Mouse (Mus musculus): ENCODE data around the gene Atp11a. TPM values are rescaled to one million over a fixed set of nuclear protein-coding genes. Genes with fewer than 3 reads are reported as not detected.

The Atp11a gene
- polyA plus RNA-seq, 1 experiment: 24.0 TPM

DNA sequence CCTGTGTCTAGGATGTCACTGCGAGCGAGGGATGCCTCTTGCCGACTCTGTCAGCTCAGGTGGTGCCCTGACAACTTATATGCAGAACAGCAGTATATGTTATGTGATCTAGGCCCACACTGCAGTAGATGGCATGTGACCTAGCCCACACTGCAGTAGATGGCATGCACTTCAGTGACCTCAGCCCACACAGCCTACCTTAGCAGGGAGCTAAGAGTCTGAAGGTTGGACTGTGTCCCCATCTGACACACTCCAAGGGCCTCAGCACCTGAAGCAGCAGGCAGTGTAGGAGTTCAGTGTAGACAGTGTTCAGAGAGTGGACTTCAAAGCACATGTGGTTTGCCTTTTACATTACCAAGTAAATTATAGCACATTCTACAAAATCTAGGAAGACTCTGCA, 10.4 kb downstream of the Atp11a start:
- peaks cover 6% of the 10 kb centered on the region for H3K4me1 ChIP-seq (ENCODE audit: control insufficient read depth, insufficient read depth, low read length)
- no peak overlapping the region for H3K27ac ChIP-seq (ENCODE audit: insufficient read depth, low read depth, low read length)
- TF ChIP-seq POLR2A (IDR thresholded peaks at IDR 0.05; ENCODE audit: borderline replicate concordance, low read depth, low read length) (no peak), CTCF (IDR thresholded peaks at IDR 0.05; ENCODE audit: low read depth, low read length) (no peak)
- no peak overlapping the region for H3K4me3 ChIP-seq (ENCODE audit: insufficient read depth, low read length)

DNA sequence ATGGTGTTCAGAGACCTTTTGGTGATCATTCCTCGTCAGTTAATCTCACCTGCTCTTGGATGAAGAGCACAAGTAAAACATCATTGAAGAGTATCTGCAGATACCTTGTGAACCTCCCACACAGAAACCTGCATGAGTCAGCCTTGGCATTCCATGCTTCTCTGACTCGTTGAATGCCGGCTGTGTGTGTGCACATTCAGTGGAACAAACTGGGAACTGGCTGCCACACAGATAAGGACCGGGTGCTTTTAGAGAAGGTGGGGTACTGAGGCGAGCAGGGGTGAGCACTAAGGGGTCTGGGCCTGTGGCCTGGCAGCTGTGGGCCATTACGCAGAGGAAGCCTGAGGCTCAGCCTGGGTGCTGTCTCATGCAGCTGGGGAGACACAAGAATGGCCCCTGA, 11.9 kb downstream of the Atp11a start:
- 0 out of 2 replicates have a peak, but pooled peaks cover 3% of the 10 kb centered on the region for H3K4me1 ChIP-seq (ENCODE audit: control insufficient read depth, insufficient read depth, low read length)
- no peak overlapping the region for H3K27ac ChIP-seq (ENCODE audit: insufficient read depth, low read depth, low read length)
- no peak for TF ChIP-seq CTCF (IDR thresholded peaks at IDR 0.05; ENCODE audit: low read depth, low read length)
- TF ChIP-seq POLR2A (IDR thresholded peaks at IDR 0.05; ENCODE audit: borderline replicate concordance, low read depth, low read length): no peak
- no peak overlapping the region for H3K4me3 ChIP-seq (ENCODE audit: insufficient read depth, low read length)

DNA sequence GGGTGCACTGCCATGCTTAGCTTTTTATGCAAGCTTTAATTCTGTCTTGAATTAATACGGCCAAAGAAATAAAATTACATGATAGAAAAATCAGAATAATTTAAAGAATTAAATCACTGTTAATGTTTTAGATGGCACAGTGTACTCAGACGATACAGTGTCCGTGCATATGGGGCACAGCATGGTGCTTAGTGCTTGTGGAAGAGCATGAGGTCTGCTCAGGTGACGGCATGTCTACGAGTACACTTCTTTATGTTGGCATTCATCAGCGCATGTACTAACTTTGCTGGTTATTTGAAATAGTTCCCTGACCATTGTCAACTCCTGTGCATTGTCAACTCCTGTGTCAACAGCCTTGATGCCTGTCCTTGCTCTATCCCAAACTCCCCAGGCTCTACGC, 12.5 kb downstream of the Atp11a start:
- TF ChIP-seq CTCF (IDR thresholded peaks at IDR 0.05; ENCODE audit: low read depth, low read length) (no peak), POLR2A (IDR thresholded peaks at IDR 0.05; ENCODE audit: borderline replicate concordance, low read depth, low read length) (no peak)
- H3K27ac ChIP-seq (ENCODE audit: insufficient read depth, low read depth, low read length): no peak overlapping the region
- H3K4me3 ChIP-seq (ENCODE audit: insufficient read depth, low read length): no peak overlapping the region
- H3K4me1 ChIP-seq (ENCODE audit: control insufficient read depth, insufficient read depth, low read length): 0 out of 2 replicates have a peak, but pooled peaks cover 3% of the 10 kb centered on the region

GRCm38 (mm10) chr8:12772319-12772718, 15.5 kb downstream of the Atp11a start:
- Histone ChIP-seq H3K4me3 (ENCODE audit: insufficient read depth, low read length) (no peak overlapping the region), H3K27ac (ENCODE audit: insufficient read depth, low read depth, low read length) (no peak overlapping the region), H3K4me1 (ENCODE audit: control insufficient read depth, insufficient read depth, low read length) (peaks cover 22% of the 10 kb centered on the region)
- no peak for TF ChIP-seq CTCF (IDR thresholded peaks at IDR 0.05; ENCODE audit: low read depth, low read length)
- no peak for TF ChIP-seq POLR2A (IDR thresholded peaks at IDR 0.05; ENCODE audit: borderline replicate concordance, low read depth, low read length)

DNA sequence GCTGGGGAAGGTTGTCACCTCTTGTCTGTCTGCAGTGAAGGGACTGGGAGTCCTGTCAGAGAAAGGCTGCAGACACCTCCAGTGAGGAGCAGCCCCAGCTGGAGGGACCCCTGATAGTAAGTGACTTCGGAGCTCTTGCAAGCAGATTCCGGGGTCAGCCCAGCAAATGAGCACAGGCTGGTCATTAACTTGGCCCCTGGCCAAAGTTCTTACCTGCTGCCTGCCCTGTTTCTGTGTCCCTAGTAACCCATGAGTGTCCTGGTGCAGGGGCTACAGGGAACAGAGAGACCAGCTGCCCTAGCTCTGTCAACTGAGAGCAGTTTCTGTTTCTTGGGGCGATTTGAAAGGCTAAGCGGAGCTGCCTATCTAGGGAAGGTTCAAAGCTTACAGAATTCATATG, 17.1 kb downstream of the Atp11a start:
- H3K4me1 ChIP-seq (ENCODE audit: control insufficient read depth, insufficient read depth, low read length): peaks cover 24% of the 10 kb centered on the region
- TF ChIP-seq CTCF (IDR thresholded peaks at IDR 0.05; ENCODE audit: low read depth, low read length) (no peak), POLR2A (IDR thresholded peaks at IDR 0.05; ENCODE audit: borderline replicate concordance, low read depth, low read length) (no peak)

DNA sequence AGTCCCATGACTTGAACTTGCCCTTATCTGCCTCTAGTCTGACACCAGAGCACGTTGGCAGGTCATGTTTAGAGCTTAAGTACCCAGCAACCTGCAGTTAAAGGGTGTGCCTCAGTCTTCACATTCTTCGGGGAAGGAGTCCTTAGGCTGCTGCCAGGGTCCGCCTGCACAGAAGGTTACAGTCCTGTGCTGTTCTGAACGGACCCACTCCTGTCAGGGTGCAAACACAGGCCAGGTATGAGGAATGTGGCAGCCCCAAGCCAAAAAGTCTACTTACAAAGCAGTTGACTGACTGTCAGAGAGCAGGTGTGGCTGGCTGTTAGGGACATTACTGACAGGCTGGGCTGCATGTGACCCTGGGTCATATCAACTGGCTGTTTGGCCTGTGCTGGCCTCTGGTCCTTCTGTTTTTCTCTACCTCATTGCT, 18.1 kb downstream of the Atp11a start:
- Histone ChIP-seq H3K27ac (ENCODE audit: insufficient read depth, low read depth, low read length) (no peak overlapping the region), H3K4me3 (ENCODE audit: insufficient read depth, low read length) (no peak overlapping the region), H3K4me1 (ENCODE audit: control insufficient read depth, insufficient read depth, low read length) (peaks cover 32% of the 10 kb centered on the region)
- TF ChIP-seq POLR2A (IDR thresholded peaks at IDR 0.05; ENCODE audit: borderline replicate concordance, low read depth, low read length) (no peak), CTCF (IDR thresholded peaks at IDR 0.05; ENCODE audit: low read depth, low read length) (no peak)

More for the DNA sequence above, 17.1 kb downstream of the Atp11a start:
- Histone ChIP-seq H3K4me3 (ENCODE audit: insufficient read depth, low read length) (no peak overlapping the region), H3K27ac (ENCODE audit: insufficient read depth, low read depth, low read length) (no peak overlapping the region)

- TF ChIP-seq CTCF (IDR thresholded peaks at IDR 0.05; ENCODE audit: low read depth, low read length) (no peak), POLR2A (IDR thresholded peaks at IDR 0.05; ENCODE audit: borderline replicate concordance, low read depth, low read length) (no peak)
These were observed 18.6 kb downstream of the Atp11a start for GRCm38 (mm10) chr8:12775302-12775975.

GRCm38 (mm10) chr8:12776166-12776565, 19.4 kb downstream of the Atp11a start:
- Histone ChIP-seq H3K4me3 (ENCODE audit: insufficient read depth, low read length) (no peak overlapping the region), H3K4me1 (ENCODE audit: control insufficient read depth, insufficient read depth, low read length) (peaks cover 38% of the 10 kb centered on the region)
- TF ChIP-seq POLR2A (IDR thresholded peaks at IDR 0.05; ENCODE audit: borderline replicate concordance, low read depth, low read length) (no peak), CTCF (IDR thresholded peaks at IDR 0.05; ENCODE audit: low read depth, low read length) (no peak)

More at GRCm38 (mm10) chr8:12775302-12775975, 18.6 kb downstream of the Atp11a start:
- Histone ChIP-seq H3K4me1 (ENCODE audit: control insufficient read depth, insufficient read depth, low read length) (peaks cover 35% of the 10 kb centered on the region), H3K4me3 (ENCODE audit: insufficient read depth, low read length) (no peak overlapping the region), H3K27ac (ENCODE audit: insufficient read depth, low read depth, low read length) (no peak overlapping the region)

DNA sequence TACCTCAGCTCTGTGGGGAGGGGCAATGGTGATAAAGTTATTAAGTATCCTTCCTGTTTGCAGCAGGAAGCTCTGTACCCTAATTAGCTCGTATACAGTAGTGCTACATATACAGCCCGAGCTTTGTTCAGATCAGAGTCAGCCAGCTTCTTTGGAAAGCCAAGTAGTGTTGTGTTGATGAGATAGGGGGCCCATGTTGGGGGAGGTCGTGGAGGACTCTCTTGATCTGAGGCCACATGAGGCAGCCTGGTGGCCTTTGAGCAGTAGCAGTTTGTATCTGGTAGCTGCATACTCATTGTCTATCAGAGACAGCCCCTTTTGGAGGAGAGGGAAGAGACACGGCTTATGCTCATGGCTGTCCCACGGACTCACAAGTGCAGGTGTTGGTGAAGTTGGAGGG, 20.4 kb downstream of the Atp11a start:
- TF ChIP-seq CTCF (IDR thresholded peaks at IDR 0.05; ENCODE audit: low read depth, low read length) (no peak), POLR2A (IDR thresholded peaks at IDR 0.05; ENCODE audit: borderline replicate concordance, low read depth, low read length) (no peak)
- Histone ChIP-seq H3K4me3 (ENCODE audit: insufficient read depth, low read length) (no peak overlapping the region), H3K4me1 (ENCODE audit: control insufficient read depth, insufficient read depth, low read length) (peaks cover 38% of the 10 kb centered on the region), H3K27ac (ENCODE audit: insufficient read depth, low read depth, low read length) (no peak overlapping the region)

More at GRCm38 (mm10) chr8:12776166-12776565, 19.4 kb downstream of the Atp11a start:
- H3K27ac ChIP-seq (ENCODE audit: insufficient read depth, low read depth, low read length): no peak overlapping the region

GRCm38 (mm10) chr8:12779541-12779940, 22.7 kb downstream of the Atp11a start:
- H3K4me3 ChIP-seq (ENCODE audit: insufficient read depth, low read length): no peak overlapping the region
- H3K4me1 ChIP-seq (ENCODE audit: control insufficient read depth, insufficient read depth, low read length): peaks cover 39% of the 10 kb centered on the region
- TF ChIP-seq CTCF (IDR thresholded peaks at IDR 0.05; ENCODE audit: low read depth, low read length): no peak
- no peak for TF ChIP-seq POLR2A (IDR thresholded peaks at IDR 0.05; ENCODE audit: borderline replicate concordance, low read depth, low read length)
- H3K27ac ChIP-seq (ENCODE audit: insufficient read depth, low read depth, low read length): no peak overlapping the region
